Mouse (Mus musculus) cerebellum, adult 18-20 months (tissue): ENCODE measurements around the gene Tiam1.

Experiments
- DNase-seq, 2 experiments: peaks; one replicate each; pipeline ENCODE4 v3.0.0; 2021

Tiam1 gene

DNA sequence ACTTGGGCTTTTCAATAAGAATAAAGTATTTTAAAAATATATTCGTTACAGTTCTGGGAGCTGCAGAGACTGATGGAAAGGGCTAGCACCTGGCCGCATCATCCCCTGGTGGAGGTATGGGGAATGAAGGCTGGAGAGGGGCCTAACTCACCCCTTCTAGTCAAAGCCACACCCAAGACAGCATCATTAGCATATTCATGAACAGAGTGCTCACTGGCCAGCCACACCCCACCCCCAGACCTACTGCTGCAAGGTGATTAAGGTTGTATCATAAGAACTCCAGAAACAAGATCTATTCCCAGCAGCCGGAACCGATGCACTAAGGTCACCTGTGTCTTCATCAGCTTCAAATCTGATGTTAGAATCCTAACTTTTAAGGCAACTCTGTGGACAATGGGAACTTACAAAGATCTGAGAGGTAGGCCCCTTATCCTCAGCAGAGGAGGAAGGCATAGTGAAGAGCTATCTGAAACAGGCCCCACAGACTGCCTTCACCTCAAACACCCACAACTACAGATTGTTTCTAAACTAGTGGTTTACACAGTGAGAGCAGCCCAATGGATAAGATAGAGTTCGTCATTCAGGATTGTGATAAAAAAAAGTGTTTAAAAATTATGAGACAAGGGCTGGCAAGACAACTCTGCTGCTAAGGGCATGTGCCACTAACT is 153.1 kb downstream of the Tiam1 start:
- DNase-seq = no peak

GRCm38 (mm10) chr16:89989816-89990215 is 153.8 kb downstream of the Tiam1 start:
- peak; percentile 38 to 55 for DNase-seq

GRCm38 (mm10) chr16:89986672-89987362 is 156.8 kb downstream of the Tiam1 start:
- peak in 1 of 2 experiments; percentile 12 for DNase-seq

DNA sequence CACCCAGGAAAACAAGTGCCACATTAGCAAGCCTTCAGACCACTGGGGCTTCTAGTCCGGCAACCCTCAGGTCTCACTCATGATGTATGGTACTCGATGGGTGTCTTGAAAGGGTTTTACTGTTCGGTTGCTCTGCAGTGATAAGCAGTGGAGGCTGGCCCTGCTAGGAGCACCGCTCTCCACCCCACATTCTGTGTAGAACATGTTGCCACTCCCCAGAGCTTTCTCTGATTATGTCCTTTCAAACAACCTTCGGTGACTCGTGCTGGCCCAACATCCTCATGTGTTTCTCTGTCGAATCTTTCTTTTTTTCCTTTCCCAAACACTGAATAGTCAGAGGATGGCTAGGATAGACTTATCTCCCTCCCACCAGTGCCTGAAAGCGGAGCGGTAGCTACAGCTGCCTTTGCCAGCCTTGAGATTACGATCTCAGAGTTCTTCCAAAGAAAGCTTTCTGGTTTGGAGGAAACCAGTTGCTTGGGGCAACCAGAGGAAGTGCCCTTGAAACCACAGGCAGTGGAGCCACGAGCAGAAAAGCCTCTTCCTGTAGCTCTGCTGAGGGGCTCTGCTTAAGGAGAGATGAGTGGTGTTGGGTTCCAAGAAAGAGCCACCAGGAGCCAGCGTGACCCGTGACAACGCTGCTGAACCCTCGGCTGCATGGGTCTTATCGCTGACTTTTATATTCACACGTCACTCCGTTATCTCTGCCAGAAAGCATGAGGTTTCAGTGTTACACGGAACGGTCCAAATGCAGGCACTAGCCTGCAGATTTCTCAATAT is 157.7 kb downstream of the Tiam1 start:
- peak in 1 of 2 experiments; percentile 5 for DNase-seq

GRCm38 (mm10) chr16:89980075-89980744 is 163.4 kb downstream of the Tiam1 start:
- DNase-seq = peak; percentile 64 to 78

GRCm38 (mm10) chr16:89975441-89975840 is 168.1 kb downstream of the Tiam1 start:
- DNase-seq = no peak

DNA sequence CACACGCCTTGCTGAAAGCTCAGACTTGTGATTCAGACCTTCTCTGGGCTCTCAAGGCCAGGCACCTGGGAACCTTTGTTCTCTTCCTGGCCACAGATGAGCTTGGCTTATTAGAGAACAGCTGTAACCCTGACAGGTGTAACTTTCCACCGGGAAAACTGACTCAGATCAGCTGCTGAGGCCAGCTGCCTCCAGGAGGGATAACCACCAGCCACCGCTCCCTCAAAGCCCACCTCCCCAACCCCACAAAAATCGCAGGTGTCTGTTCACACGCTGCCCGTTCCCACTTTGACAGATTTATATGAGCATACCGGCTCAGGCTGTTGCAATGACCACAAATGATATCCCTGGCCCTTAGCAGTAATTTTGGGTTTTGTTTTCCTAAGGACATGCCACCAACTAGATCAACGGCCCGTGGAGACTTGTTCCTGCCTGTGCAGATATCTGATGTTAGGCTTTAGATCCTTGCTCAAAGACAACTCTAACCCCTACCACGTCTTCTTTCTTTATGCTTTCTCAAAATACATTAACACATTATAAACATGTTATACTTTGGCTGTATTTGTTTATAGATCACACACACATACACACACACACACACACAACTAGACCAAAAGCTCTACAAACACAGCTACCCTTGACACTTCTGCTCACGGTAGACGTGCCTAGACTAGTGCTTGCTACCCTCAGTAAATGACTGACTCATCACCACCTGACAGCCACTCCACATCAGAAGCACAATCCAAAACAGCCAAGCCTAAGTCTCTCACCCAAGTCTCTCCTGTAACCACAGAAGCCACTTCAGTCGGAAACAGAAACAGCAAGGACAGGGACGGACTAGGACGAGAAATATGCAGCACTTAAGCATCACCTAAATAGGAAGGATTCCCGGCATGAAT is 169.5 kb downstream of the Tiam1 start:
- DNase-seq = no peak

DNA sequence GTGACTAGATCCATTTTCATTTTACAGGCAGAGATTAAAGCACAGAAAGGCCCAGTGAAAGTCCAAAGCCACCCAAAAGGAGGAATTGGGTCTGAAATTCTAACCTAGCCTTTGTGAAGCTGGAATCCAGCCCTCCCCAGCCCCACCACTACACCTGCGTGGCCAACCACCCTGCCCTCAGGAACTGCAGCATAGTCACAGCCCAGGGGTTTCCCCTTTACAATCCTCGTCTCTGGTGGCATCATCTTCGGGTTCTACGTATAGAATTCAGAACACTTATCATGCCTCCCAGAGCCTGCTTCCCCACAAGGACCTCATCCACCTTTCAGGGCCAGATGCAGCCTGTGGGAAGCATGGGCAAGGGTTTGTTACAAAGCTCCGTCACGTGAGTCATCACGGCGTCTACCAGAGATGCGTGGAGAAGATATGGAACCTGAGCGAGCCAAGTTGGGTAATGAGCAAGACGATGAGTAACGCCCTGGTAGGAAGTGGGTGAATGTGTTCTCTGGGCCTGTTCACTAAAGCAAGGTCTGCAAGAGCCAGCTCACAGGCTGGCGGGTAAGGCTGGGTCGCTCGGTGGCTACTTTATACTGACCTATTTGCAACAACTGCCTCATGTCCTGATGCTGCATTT is 170.6 kb downstream of the Tiam1 start:
- DNase-seq = no peak

DNA sequence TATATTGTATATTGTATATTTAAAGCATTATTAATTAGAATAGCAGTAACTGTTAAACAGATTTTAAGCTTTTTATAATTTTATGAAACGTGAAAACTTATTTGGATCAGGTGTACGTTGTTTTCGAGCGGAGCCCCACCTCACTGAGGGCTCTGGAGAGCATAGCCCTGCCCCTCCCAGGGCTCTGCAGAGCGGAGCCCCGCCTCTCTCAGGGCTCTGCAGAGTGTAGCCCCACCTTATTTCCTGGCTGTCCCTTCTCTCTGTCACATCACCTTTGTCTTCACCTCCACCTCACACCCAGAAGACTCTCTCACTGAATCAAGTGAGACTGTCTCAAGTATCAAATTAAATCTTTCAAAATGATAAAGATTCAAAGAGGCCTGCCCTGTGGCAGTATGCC is 171.6 kb downstream of the Tiam1 start:
- DNase-seq = no peak

DNA sequence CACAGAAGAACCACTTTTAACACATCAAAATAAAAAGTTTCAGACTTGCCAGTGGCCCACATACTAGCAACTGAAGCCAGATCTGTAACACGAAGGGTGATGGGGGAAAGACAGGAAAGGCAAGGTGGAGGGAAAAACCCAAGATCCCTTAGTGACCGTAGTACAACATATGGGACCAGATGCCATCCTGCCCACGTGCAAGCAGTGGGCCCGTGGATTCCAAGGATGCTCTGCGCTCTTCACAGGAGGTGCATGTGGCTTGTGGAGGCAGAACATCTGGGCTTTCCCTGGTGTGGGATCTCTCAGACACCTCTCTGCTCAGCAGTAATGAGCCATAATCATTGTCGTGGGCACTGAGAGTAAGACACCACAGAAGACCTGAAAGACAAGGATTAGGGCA is 175.5 kb downstream of the Tiam1 start:
- no peak for DNase-seq

DNA sequence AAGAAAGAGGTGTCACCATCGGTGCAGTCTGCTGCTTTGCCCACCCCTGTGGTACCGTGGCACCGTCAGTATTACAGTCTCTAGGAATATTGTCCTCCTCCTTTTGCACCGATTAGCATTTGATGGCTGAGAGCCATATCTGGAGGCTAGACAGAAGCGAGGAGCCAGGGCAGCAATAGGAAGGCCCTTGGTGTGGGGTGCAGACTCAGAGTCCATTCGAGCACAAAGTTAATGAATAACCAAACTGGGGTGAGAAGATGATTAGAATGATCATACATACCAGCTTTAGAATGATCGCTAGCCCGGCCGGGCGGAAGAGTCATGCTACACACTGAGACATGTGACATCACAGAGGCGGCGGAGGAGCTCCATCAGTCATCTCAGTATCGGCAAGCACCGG is 180.7 kb downstream of the Tiam1 start:
- no peak for DNase-seq

- peak in 1 of 2 experiments; percentile 38 for DNase-seq
These were observed 182.7 kb downstream of the Tiam1 start for GRCm38 (mm10) chr16:89960904-89961303.

GRCm38 (mm10) chr16:89960186-89960878 is 183.2 kb downstream of the Tiam1 start:
- DNase-seq = peak; percentile 77

DNA sequence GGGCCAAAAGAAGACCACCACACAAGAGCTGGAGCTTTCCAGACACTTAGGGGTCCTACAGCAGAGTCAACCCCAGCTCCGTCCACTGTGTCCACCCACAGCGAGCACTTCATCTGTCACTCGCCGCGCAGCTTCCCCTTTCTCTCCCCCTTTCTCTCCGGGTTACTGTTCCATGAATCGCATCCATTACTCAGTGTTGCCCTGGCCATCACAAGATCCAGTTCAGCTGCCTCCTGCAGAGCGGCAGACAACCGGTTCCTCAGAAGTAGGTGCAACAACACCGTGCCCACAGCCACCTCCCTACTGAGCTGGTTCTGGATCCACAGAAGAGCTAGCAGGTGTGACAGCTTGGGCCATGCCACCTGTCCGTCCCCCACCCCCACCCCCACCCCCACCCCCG is 184.6 kb downstream of the Tiam1 start:
- DNase-seq = peak; percentile 81 to 85

DNA sequence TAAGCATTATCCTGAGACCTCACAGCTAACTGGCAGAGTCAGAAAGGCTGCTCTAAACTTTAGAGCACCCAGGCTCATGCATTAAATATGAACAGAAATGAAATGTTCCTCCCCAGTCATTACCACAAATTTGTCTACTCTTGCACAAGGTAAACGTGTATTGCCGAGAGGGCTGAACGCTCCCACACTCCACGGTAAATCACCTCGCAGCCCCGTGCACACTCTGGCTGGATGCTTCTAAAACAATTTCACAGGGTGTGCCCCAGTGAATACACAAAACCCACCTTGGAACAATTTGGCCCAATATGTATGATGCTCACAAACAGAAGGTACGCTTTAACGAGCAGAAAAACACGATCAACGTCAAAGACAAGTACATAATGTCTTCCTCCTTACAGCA is 185.5 kb downstream of the Tiam1 start:
- DNase-seq = no peak

- DNase-seq = no peak
These were observed 189.0 kb downstream of the Tiam1 start for GRCm38 (mm10) chr16:89954525-89954924.

GRCm38 (mm10) chr16:89954114-89954513 is 189.5 kb downstream of the Tiam1 start:
- no peak for DNase-seq

GRCm38 (mm10) chr16:89952821-89953220 is 190.7 kb downstream of the Tiam1 start:
- DNase-seq = no peak

GRCm38 (mm10) chr16:89950754-89951153 is 192.8 kb downstream of the Tiam1 start:
- DNase-seq = peak; percentile 89 to 95

- peak in 1 of 2 experiments; percentile 48 for DNase-seq
These were observed 193.3 kb downstream of the Tiam1 start for GRCm38 (mm10) chr16:89950251-89950650.

- DNase-seq = no peak
These were observed 195.5 kb downstream of the Tiam1 start for GRCm38 (mm10) chr16:89948040-89948439.
